Comparison of ENCODE assay signal across 26 mouse cellular contexts in the genomic region with DNA sequence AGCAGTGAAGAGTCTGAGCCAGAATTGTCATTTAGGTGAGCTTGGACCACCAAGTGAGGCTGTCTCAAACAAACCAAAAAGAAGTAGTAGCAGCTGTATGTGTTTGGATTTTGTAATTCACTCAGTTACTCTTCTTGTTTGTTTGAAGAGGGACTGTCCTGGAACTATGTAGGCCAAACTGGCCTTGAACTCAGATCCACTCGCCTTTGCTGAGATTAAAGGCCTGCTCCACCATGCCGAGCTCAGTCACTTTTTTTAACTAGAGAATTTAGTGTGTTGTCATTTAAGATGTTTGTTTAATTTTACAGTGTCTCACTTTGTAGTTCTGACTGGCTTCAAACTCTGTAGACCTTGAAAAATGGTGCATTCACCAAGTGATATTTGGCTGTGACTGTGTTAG. TPM values are rescaled to one million over a fixed set of nuclear protein-coding genes. Genes with fewer than 3 reads are reported as not detected.
A peak's percentile ranks its signal among the peaks of the same experiment; 100 is the strongest.
DNase-seq lines count a peak whose midpoint lies in the region; ATAC-seq and TF ChIP-seq lines count a peak whose summit lies in the region.
"Had no signal": no experiment of that assay in that cellular context is flagged by ENCODE, and none has a peak within 500 bp of the region (broad histone marks: within the 10 kb centered on the region; RNA-seq: fewer than 3 reads in every experiment).

No protein-coding gene starts in this region.

- peak; percentile 57 for DNase-seq in adrenal gland, adult 2 months
- DNase-seq in adrenal gland, adult 8-10 months: no peak
- DNase-seq in liver, adult 2 months (ENCODE audit: extremely low read depth, low read depth, low spot score): peak; percentile 89
- DNase-seq in liver: no peak
- no peak for DNase-seq in frontal cortex, postnatal 14 days (ENCODE audit: low spot score in 2 of 2)
- DNase-seq: B cell, adult 2 months; cerebellum, adult 11-12 months; cerebellum, adult 8-10 months; cerebellum, postnatal 10 days; cerebellum, postnatal 36 days; embryo, embryonic 11 days; gastrocnemius, postnatal 10 days; heart, adult 11 months had no signal

- no peak for TF ChIP-seq CTCF in liver, adult 2 months (IDR thresholded peaks at IDR 0.05; ENCODE audit: low read depth, low read length)

- TF ChIP-seq POLR2A in liver, adult 2 months (IDR thresholded peaks at IDR 0.05; ENCODE audit: extremely low read depth, insufficient read depth, low read length): no peak

- H3K79me2 ChIP-seq in liver, adult 2 months (ENCODE audit: control insufficient read depth, insufficient read depth, low read length): peaks cover 5% of the 10 kb centered on the region; the same call in 1 of the 2 replicates

- H3K4me1 ChIP-seq in liver, adult 2 months (ENCODE audit: control insufficient read depth, insufficient read depth, low read length): peaks cover 5% of the 10 kb centered on the region
- H3K4me1 ChIP-seq in liver, embryonic 15.5 days (replicated peaks): peaks cover 33% of the 10 kb centered on the region
- H3K4me1 ChIP-seq: embryonic facial prominence, embryonic 10.5 days; embryonic facial prominence, embryonic 13.5 days; forebrain, embryonic 12.5 days; forebrain, embryonic 15.5 days; hindbrain, embryonic 12.5 days; hindbrain, embryonic 15.5 days had no signal

- peak overlapping the region; percentile 60; the same call in 1 of the 2 replicates for H3K27ac ChIP-seq in liver, adult 2 months (replicated peaks; ENCODE audit: insufficient read depth, low read depth, low read length)
- H3K27ac ChIP-seq in liver, embryonic 15.5 days (replicated peaks): peak overlapping the region; percentile 21; the same call in 1 of the 2 replicates
- H3K27ac ChIP-seq: embryonic facial prominence, embryonic 10.5 days; embryonic facial prominence, embryonic 13.5 days; forebrain, embryonic 12.5 days; forebrain, embryonic 15.5 days; hindbrain, embryonic 12.5 days; hindbrain, embryonic 15.5 days had no signal

- H3K9ac ChIP-seq in liver, adult 2 months (ENCODE audit: low read depth, low read length): no peak overlapping the region
- H3K9ac ChIP-seq in liver, embryonic 15.5 days: no peak overlapping the region
- H3K9ac ChIP-seq: embryonic facial prominence, embryonic 13.5 days; forebrain, embryonic 12.5 days; forebrain, embryonic 15.5 days; hindbrain, embryonic 12.5 days; hindbrain, embryonic 15.5 days had no signal

- 18% methylated on average over 2 of the region's 2 CpGs for WGBS in liver, adult 2 months
- WGBS in liver, embryonic 15.5 days (ENCODE audit: insufficient replicate concordance): 62% methylated on average over 2 of the region's 2 CpGs

- no peaks in the 10 kb centered on the region for H3K27me3 ChIP-seq in liver, adult 2 months (ENCODE audit: control insufficient read depth, insufficient read depth, low read length)
- H3K27me3 ChIP-seq in liver, embryonic 15.5 days: no peaks in the 10 kb centered on the region
- H3K27me3 ChIP-seq: CH12.LX; embryonic facial prominence, embryonic 13.5 days; forebrain, embryonic 12.5 days; forebrain, embryonic 15.5 days; hindbrain, embryonic 12.5 days; hindbrain, embryonic 15.5 days; Patski had no signal

- H3K9me3 ChIP-seq in liver, embryonic 15.5 days (replicated peaks): no peaks in the 10 kb centered on the region
- H3K9me3 ChIP-seq: embryonic facial prominence, embryonic 13.5 days; forebrain, embryonic 12.5 days; forebrain, embryonic 15.5 days; G1E; hindbrain, embryonic 12.5 days; hindbrain, embryonic 15.5 days had no signal

- H3K4me2 ChIP-seq in liver, embryonic 15.5 days: no peak overlapping the region
- H3K4me2 ChIP-seq: embryonic facial prominence, embryonic 13.5 days; forebrain, embryonic 12.5 days; forebrain, embryonic 15.5 days; heart, embryonic 11.5 days; hindbrain, embryonic 12.5 days; hindbrain, embryonic 15.5 days had no signal

- ATAC-seq in liver, embryonic 15.5 days (ENCODE audit: insufficient read depth): no peak
- ATAC-seq: forebrain, embryonic 15.5 days; intestine, postnatal 0 days; Patski had no signal

- H3K4me3 ChIP-seq in liver, adult 2 months (ENCODE audit: insufficient read depth, low read depth, low read length): no peak overlapping the region
- no peak overlapping the region for H3K4me3 ChIP-seq in liver, embryonic 15.5 days (replicated peaks)
- H3K4me3 ChIP-seq: embryonic facial prominence, embryonic 10.5 days; embryonic facial prominence, embryonic 13.5 days; erythroblast, embryonic 14.5 days; forebrain, embryonic 12.5 days; forebrain, embryonic 15.5 days; hindbrain, embryonic 12.5 days; hindbrain, embryonic 15.5 days had no signal

- H3K36me3 ChIP-seq in liver, adult 2 months (ENCODE audit: control insufficient read depth, insufficient read depth, low read length): peaks cover 27% of the 10 kb centered on the region
- H3K36me3 ChIP-seq in liver, embryonic 15.5 days (replicated peaks): peaks cover 65% of the 10 kb centered on the region

RNA-seq across cellular contexts. Expression of a gene that starts 24.3 kb away (rescaled TPM):
- total RNA-seq in adrenal gland, adult 2 months (2021): 100 to 1,000 TPM in 1 of 2 experiments, 10 to 100 TPM in 1; 76.9 to 195 TPM
- 10.7 and 14.0 TPM in 2 replicates for polyA plus RNA-seq in adrenal gland, adult 2 months (2012; rRNA removed)
- 100 to 1,000 TPM; 123 to 182 (median 151) TPM for total RNA-seq in adrenal gland, adult 8-10 months (2022)
- total RNA-seq in liver, adult 2 months (2014; rRNA removed): 58.5 and 62.2 TPM in 2 replicates
- 8.3 and 9.0 TPM in 2 replicates for polyA plus RNA-seq in liver, adult 2 months (2012; rRNA removed)
- polyA plus RNA-seq in liver, embryonic 15.5 days (2015; fragmentation: Nextera tagmentation; extraction: Ambion mirVana): 26.8 and 31.3 TPM in 2 replicates

Comparison
In these comparisons a context has a peak if more than half of its experiments do, and no peak if none do; other contexts are left out.
1. DNase-seq: peak in adrenal gland, adult 2 months (single experiment) and liver, adult 2 months (single experiment); none in adrenal gland, adult 8-10 months (single experiment), liver (single experiment) and frontal cortex, postnatal 14 days (0 of 2).